Mouse (Mus musculus) heart, adult 2 months (tissue): ENCODE measurements around the gene Ptprm. TPM values are rescaled to one million over a fixed set of nuclear protein-coding genes. Genes with fewer than 3 reads are reported as not detected.

Source experiments
- DNase-seq, 2 experiments: peaks; one replicate each; pipeline ENCODE4 v3.0.0; 2021
- H3K27ac ChIP-seq: fragments of 200-600 bp; 2 replicates; pipeline ENCODE4 v1.8.1; 2022
- H3K27me3 ChIP-seq: fragments of 200-500 bp; 2 replicates; pipeline ENCODE4 v1.6.1; 2012; ENCODE audit warnings: mild to moderate bottlenecking, low read length, inconsistent platforms, mixed read lengths; ENCODE audit not compliant: control insufficient read depth, insufficient read depth
- H3K36me3 ChIP-seq: fragments of 200-500 bp; 2 replicates; pipeline ENCODE4 v1.6.1; 2012; ENCODE audit warnings: low read length, inconsistent platforms; ENCODE audit not compliant: control insufficient read depth, insufficient read depth
- H3K4me1 ChIP-seq: fragments of 200-500 bp; 2 replicates; pipeline ENCODE4 v1.6.1; 2011; ENCODE audit warnings: low read length; ENCODE audit not compliant: control insufficient read depth, insufficient read depth
- H3K4me3 ChIP-seq: fragments of 200-600 bp; 2 replicates; pipeline ENCODE4 v1.8.1; 2022
- H3K79me2 ChIP-seq: fragments of 200-500 bp; replicated peaks from 2 replicates; pipeline ENCODE4 v1.6.1; 2012; ENCODE audit warnings: mild to moderate bottlenecking, inconsistent platforms, low read length, moderate library complexity, mixed read lengths; ENCODE audit not compliant: control insufficient read depth, insufficient read depth
- H3K9ac ChIP-seq: fragments of 200-500 bp; 2 replicates; pipeline ENCODE4 v1.6.1; 2012; ENCODE audit warnings: low read depth, mild to moderate bottlenecking, control low read depth, inconsistent platforms, low read length, mixed read lengths
- CTCF ChIP-seq: fragments of 200-600 bp; IDR thresholded peaks from 2 replicates; pipeline ENCODE4 v1.8.1; 2022; ENCODE audit warnings: antibody characterized with exemption, mild to moderate bottlenecking, moderate library complexity
- EP300 ChIP-seq: fragments of 200-500 bp; IDR thresholded peaks from 2 replicates; pipeline ENCODE4 v1.6.1; 2011; ENCODE audit warnings: low read depth, low read length, control low read depth; ENCODE audit not compliant: insufficient read depth
- POLR2A ChIP-seq: fragments of 200-500 bp; IDR thresholded peaks from 2 replicates; pipeline ENCODE4 v1.6.1; 2011; ENCODE audit warnings: mild to moderate bottlenecking, low read depth, low read length, control low read depth; ENCODE audit not compliant: insufficient read depth
- WGBS: fragments of 180-500 bp; shearing (Covaris S2); methylation state at CpG from one replicate; pipeline ENCODE4 v1.1.7; 2018; 5-methylcytosine and 5-hydroxymethylcytosine counted together
- intact Hi-C: fragments of 180-260 bp; cut with DNase I; formaldehyde crosslinking; loops from one replicate; pipeline ENCODE4 v1.15.1; 2025
- polyA plus RNA-seq: library from polyadenylated mRNA; depleted of rRNA; stranded (reverse); fragments of >200 nt; gene quantifications from 2 replicates; pipeline ENCODE4 v1.2.3, GENCODE M21; 2012
- total RNA-seq, 2 experiments: library from RNA; stranded (reverse); gene quantifications; 2 replicates each; pipeline ENCODE4 v1.2.3; 2021

Gene Ptprm
- total and polyA plus RNA-seq, 3 experiments = 34.6 to 88.5 (median 78.9) TPM

DNA sequence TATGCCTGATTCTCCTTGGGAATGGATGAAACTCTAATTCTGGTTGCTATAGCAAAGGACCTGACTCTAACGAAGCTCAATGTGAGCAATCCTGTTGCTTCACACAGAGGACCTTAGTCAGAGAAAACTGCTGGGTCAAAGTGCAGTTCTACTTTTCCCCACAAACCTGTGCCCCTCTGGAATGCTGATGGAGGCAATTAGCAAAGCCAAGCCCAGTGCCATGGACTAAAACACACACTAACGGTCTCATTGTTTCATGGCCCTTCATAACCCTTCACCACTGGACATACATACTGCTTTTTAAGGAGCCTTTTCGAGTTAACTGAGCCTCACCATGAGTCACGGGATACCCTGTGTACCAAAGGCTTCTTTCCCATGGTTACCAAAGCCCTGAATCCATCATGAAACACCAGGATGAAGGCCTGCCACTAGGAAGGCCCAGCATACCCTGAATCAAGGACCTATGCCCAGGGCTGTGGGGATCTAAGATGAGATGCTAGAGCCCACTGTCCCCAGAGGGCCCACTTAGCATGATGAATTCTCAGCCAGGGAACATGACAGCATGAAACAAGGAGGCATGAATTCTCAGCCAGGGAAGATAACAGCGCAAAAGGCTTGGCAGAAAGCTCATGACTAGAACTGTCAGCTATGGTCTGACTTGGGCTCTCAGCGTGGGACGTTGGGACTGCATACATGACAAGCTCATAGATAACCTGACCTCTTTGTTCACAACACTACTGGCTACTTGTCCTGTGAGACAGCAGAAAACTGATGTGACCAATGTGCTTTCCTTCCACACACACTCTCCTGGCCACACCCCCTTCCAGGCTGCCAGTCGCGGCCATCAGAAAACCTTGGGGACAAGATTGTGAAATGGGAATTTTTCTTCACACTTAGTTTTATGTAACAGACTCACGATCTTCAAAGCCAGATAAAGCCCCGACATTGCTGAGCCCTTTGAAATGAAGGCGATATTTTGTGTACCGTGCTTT is 57.4 kb downstream of the Ptprm start:
- H3K36me3 ChIP-seq = peaks cover 8% of the 10 kb centered on the region
- H3K9ac ChIP-seq = no peak overlapping the region
- 67% methylated on average over 13 of the region's 13 CpGs for WGBS
- H3K27ac ChIP-seq = peak overlapping the region; percentile 0; the same call in 1 of the 2 replicates
- peaks cover 9% of the 10 kb centered on the region for H3K79me2 ChIP-seq
- TF ChIP-seq POLR2A (no peak), EP300 (0 out of 2 replicates have a peak, but pooled peaks have one; percentile 31)
- intact Hi-C loops = no loop called here
- peaks cover 15% of the 10 kb centered on the region for H3K4me1 ChIP-seq
- no peaks in the 10 kb centered on the region for H3K27me3 ChIP-seq
- H3K4me3 ChIP-seq = no peak overlapping the region
- DNase-seq = peak; percentile 48 to 59

- 52% methylated on average over 16 of the region's 16 CpGs for WGBS
- 0 out of 2 replicates have a peak overlapping the region, but pooled peaks have one; percentile 29 for H3K9ac ChIP-seq
- no peak overlapping the region for H3K27ac ChIP-seq
- H3K4me1 ChIP-seq = peaks cover 13% of the 10 kb centered on the region
- H3K79me2 ChIP-seq = peaks cover 7% of the 10 kb centered on the region
- TF ChIP-seq POLR2A = no peak
- TF ChIP-seq CTCF = no peak
- TF ChIP-seq EP300 = no peak
- H3K27me3 ChIP-seq = no peaks in the 10 kb centered on the region
- H3K36me3 ChIP-seq = peaks cover 3% of the 10 kb centered on the region; the same call in 1 of the 2 replicates
- DNase-seq = no peak
- intact Hi-C loops = no loop called here
- H3K4me3 ChIP-seq = no peak overlapping the region
Measured at GRCm38 (mm10) chr17:67290662-67291240, 63.5 kb downstream of the Ptprm start.

DNA sequence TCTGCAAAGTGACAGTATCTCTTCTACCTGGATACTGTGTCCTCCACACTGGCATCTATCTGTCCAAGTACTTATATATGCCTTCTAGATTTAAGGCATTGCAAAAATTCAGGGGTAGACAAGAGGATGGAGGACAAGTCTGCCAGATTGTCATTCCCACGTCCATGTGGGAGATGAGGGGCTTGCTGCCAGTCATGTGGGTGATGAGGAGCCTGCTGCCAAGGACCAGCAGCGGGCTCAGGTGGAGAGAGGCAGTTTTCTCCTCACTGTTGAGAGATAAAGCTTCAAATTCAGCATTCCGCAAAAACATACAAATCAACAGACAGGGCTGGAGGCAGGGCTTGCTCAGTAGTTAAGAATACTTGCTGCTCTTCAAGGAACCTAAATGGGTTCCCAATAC is 66.8 kb downstream of the Ptprm start:
- Histone ChIP-seq H3K4me1 (peaks cover 12% of the 10 kb centered on the region), H3K79me2 (peaks cover 8% of the 10 kb centered on the region)
- WGBS = 74% methylated on average over 3 of the region's 3 CpGs

GRCm38 (mm10) chr17:67281640-67282170 is 72.6 kb downstream of the Ptprm start:
- peaks cover 9% of the 10 kb centered on the region for H3K79me2 ChIP-seq
- WGBS = 17% methylated on average over 13 of the region's 13 CpGs
- no peak for DNase-seq
- TF ChIP-seq POLR2A (no peak), EP300 (no peak), CTCF (no peak)
- 0 out of 2 replicates have a peak overlapping the region, but pooled peaks have one; percentile 3 for H3K4me3 ChIP-seq
- H3K9ac ChIP-seq = no peak overlapping the region
- H3K27ac ChIP-seq = no peak overlapping the region
- H3K27me3 ChIP-seq = no peaks in the 10 kb centered on the region
- intact Hi-C loops = no loop called here
- peaks cover 7% of the 10 kb centered on the region for H3K4me1 ChIP-seq
- peaks cover 8% of the 10 kb centered on the region; the same call in 1 of the 2 replicates for H3K36me3 ChIP-seq

More for the DNA sequence above, 66.8 kb downstream of the Ptprm start:
- DNase-seq = no peak
- TF ChIP-seq EP300 = no peak
- no peak for TF ChIP-seq CTCF
- TF ChIP-seq POLR2A = no peak
- Histone ChIP-seq H3K36me3 (peaks cover 7% of the 10 kb centered on the region; the same call in 1 of the 2 replicates), H3K4me3 (no peak overlapping the region), H3K27me3 (no peaks in the 10 kb centered on the region), H3K9ac (no peak overlapping the region), H3K27ac (no peak overlapping the region)
- intact Hi-C loops = no loop called here

GRCm38 (mm10) chr17:67277124-67277910 is 76.9 kb downstream of the Ptprm start:
- no peak overlapping the region for H3K4me3 ChIP-seq
- no peaks in the 10 kb centered on the region for H3K27me3 ChIP-seq
- 96% methylated on average over 13 of the region's 13 CpGs for WGBS
- H3K9ac ChIP-seq = no peak overlapping the region
- H3K4me1 ChIP-seq = peaks cover 16% of the 10 kb centered on the region
- intact Hi-C loops = loop anchor here (5.0 kb wide), 1 partner anchor 75 kb away; the partner anchor contains the start of gene Ptprm
- no peak for DNase-seq
- H3K36me3 ChIP-seq = peaks cover 12% of the 10 kb centered on the region
- no peak overlapping the region for H3K27ac ChIP-seq
- peaks cover 13% of the 10 kb centered on the region; the same call in 1 of the 2 replicates for H3K79me2 ChIP-seq
- no peak for TF ChIP-seq EP300
- no peak for TF ChIP-seq POLR2A
- TF ChIP-seq CTCF = no peak
